Mouse (Mus musculus): ENCODE data around the gene Zbtb24. TPM values are rescaled to one million over a fixed set of nuclear protein-coding genes. Genes with fewer than 3 reads are reported as not detected.
"Not testable (repeated sequence)": the region's sequence is repeated elsewhere in the genome, so short reads cannot be mapped to it uniquely, and the experiment has no call there.

Gene Zbtb24
- 10 to 100 TPM; 18.5 to 25.6 (median 23.1) TPM for total RNA-seq (2022)

GRCm38 (mm10) chr10:41450137-41450670 lies at the start of gene Zbtb24:
TSS of gene Zbtb24 (plus strand) at chr10:41450383.
- DNase-seq (ENCODE audit: low spot score in 2 of 2), result peak; percentile 89 to 93

- no peak for DNase-seq (ENCODE audit: low spot score in 2 of 2)
These were observed 49.1 kb upstream of the Zbtb24 start for GRCm38 (mm10) chr10:41401097-41401496.

GRCm38 (mm10) chr10:41403364-41403763 lies 46.8 kb upstream of the Zbtb24 start:
- no peak for DNase-seq (ENCODE audit: low spot score in 2 of 2)

GRCm38 (mm10) chr10:41403893-41404612 lies 46.1 kb upstream of the Zbtb24 start:
- peak in 1 of 2 experiments; percentile 19 for DNase-seq (ENCODE audit: low spot score in 2 of 2)

- not testable (repeated sequence) for DNase-seq (ENCODE audit: low spot score in 2 of 2)
These were observed 40.0 kb upstream of the Zbtb24 start for GRCm38 (mm10) chr10:41410176-41410575.

GRCm38 (mm10) chr10:41410821-41411220 lies 39.4 kb upstream of the Zbtb24 start:
- not testable (repeated sequence) for DNase-seq (ENCODE audit: low spot score in 2 of 2)

GRCm38 (mm10) chr10:41413471-41413870 lies 36.7 kb upstream of the Zbtb24 start:
- DNase-seq (ENCODE audit: low spot score in 2 of 2), result not testable (repeated sequence)

GRCm38 (mm10) chr10:41415368-41415767 lies 34.8 kb upstream of the Zbtb24 start:
- not testable (repeated sequence) for DNase-seq (ENCODE audit: low spot score in 2 of 2)

- DNase-seq (ENCODE audit: low spot score in 2 of 2), result no peak
These were observed 29.5 kb upstream of the Zbtb24 start for GRCm38 (mm10) chr10:41420496-41421200.

- no peak for DNase-seq (ENCODE audit: low spot score in 2 of 2)
These were observed 26.5 kb upstream of the Zbtb24 start for GRCm38 (mm10) chr10:41423681-41424080.

- no peak for DNase-seq (ENCODE audit: low spot score in 2 of 2)
These were observed 23.8 kb upstream of the Zbtb24 start for GRCm38 (mm10) chr10:41426368-41426767.

- peak in 1 of 2 experiments; percentile 56 for DNase-seq (ENCODE audit: low spot score in 2 of 2)
These were observed 15.6 kb upstream of the Zbtb24 start for GRCm38 (mm10) chr10:41434624-41435023.

GRCm38 (mm10) chr10:41435141-41435540 lies 15.0 kb upstream of the Zbtb24 start:
- DNase-seq (ENCODE audit: low spot score in 2 of 2), result no peak

- no peak for DNase-seq (ENCODE audit: low spot score in 2 of 2)
These were observed 2.0 kb upstream of the Zbtb24 start for GRCm38 (mm10) chr10:41448216-41448615.

- DNase-seq (ENCODE audit: low spot score in 2 of 2), result peak in 1 of 2 experiments; percentile 41
These were observed 499 bp upstream of the Zbtb24 start for GRCm38 (mm10) chr10:41449684-41450083.

GRCm38 (mm10) chr10:41450780-41451522 lies 768 bp downstream of the Zbtb24 start:
- no peak for DNase-seq (ENCODE audit: low spot score in 2 of 2)

GRCm38 (mm10) chr10:41451656-41452055 lies 1.5 kb downstream of the Zbtb24 start:
- DNase-seq (ENCODE audit: low spot score in 2 of 2), result no peak

- no peak for DNase-seq (ENCODE audit: low spot score in 2 of 2)
These were observed 2.6 kb downstream of the Zbtb24 start for GRCm38 (mm10) chr10:41452791-41453190.

GRCm38 (mm10) chr10:41459990-41460389 lies 9.8 kb downstream of the Zbtb24 start:
- no peak for DNase-seq (ENCODE audit: low spot score in 2 of 2)

GRCm38 (mm10) chr10:41460501-41460900 lies 10.3 kb downstream of the Zbtb24 start:
- no peak for DNase-seq (ENCODE audit: low spot score in 2 of 2)

GRCm38 (mm10) chr10:41461057-41461722 lies 11.0 kb downstream of the Zbtb24 start:
- no peak for DNase-seq (ENCODE audit: low spot score in 2 of 2)

Measured in layer of hippocampus, adult 8-10 months (tissue).